Mouse (Mus musculus): ENCODE data around the gene Slc10a1. TPM values are rescaled to one million over a fixed set of nuclear protein-coding genes. Genes with fewer than 3 reads are reported as not detected.

The Slc10a1 gene
- polyA plus RNA-seq, 1 experiment from 2014 or later = 0.70 TPM

DNA sequence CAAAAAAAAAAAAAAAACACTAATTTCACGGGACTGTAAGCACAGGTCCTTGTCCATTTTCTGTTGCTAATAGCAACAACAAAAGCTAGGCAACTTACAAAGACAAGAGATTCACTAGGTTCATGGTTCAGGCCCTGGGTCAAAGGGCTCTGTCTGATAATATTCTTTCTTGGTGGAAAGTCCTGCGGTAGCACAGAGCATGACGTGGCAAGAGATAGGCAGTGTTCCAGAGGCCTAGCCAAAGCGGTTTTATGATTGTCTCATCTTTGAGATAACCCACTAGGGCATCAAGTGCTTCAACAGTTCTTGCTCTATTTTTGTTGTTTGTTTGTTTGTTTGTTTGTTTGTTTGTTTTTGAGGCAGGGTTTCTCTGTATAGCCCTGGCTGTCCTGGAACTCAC, 42.0 kb downstream of the Slc10a1 start:
- Histone ChIP-seq H3K9ac (ENCODE audit: low read depth, low read length) (no peak overlapping the region), H3K9me3 (ENCODE audit: control insufficient read depth, low read length) (no peaks in the 10 kb centered on the region), H3K4me1 (ENCODE audit: control insufficient read depth, insufficient read depth, low read length) (peaks cover 14% of the 10 kb centered on the region), H3K27me3 (replicated peaks; ENCODE audit: control insufficient read depth, insufficient read depth, low read length) (no peaks in the 10 kb centered on the region), H3K27ac (ENCODE audit: low read length) (no peak overlapping the region), H3K36me3 (ENCODE audit: control insufficient read depth, insufficient read depth, low read length) (no peaks in the 10 kb centered on the region), H3K4me2 (ENCODE audit: low read depth, low read length) (no peak overlapping the region), H3K4me3 (ENCODE audit: low read length) (no peak overlapping the region)
- WGBS = 79% methylated on average over 4 of the region's 4 CpGs
- ATAC-seq = peak; percentile 26; the same call in 1 of the 2 replicates

DNA sequence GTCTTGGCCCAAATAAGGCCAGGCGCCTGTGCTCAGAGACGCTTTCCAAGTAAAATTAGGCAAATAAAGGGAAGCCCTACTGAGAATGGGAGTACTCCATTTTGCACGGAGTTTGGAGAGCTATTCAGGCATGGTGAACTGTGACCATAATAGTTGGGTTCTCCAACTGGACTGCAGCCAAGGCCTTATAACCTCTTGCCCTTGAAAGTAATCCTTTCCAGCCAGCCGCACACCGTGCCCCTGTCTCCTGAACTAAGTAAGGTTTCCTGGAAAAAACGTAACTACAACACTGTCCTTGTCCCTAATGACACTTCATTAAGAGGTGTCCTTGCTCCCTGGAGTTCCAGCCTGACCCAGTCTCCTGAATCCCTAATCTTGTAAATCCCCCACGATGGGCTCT, 42.6 kb downstream of the Slc10a1 start:
- Histone ChIP-seq H3K27ac (ENCODE audit: low read length) (peak overlapping the region; percentile 27), H3K9ac (ENCODE audit: low read depth, low read length) (no peak overlapping the region), H3K4me3 (ENCODE audit: low read length) (no peak overlapping the region), H3K4me2 (ENCODE audit: low read depth, low read length) (no peak overlapping the region), H3K27me3 (replicated peaks; ENCODE audit: control insufficient read depth, insufficient read depth, low read length) (no peaks in the 10 kb centered on the region), H3K4me1 (ENCODE audit: control insufficient read depth, insufficient read depth, low read length) (peaks cover 14% of the 10 kb centered on the region), H3K36me3 (ENCODE audit: control insufficient read depth, insufficient read depth, low read length) (no peaks in the 10 kb centered on the region), H3K9me3 (ENCODE audit: control insufficient read depth, low read length) (no peaks in the 10 kb centered on the region)
- WGBS = 59% methylated on average over 7 of the region's 7 CpGs
- ATAC-seq = no peak

DNA sequence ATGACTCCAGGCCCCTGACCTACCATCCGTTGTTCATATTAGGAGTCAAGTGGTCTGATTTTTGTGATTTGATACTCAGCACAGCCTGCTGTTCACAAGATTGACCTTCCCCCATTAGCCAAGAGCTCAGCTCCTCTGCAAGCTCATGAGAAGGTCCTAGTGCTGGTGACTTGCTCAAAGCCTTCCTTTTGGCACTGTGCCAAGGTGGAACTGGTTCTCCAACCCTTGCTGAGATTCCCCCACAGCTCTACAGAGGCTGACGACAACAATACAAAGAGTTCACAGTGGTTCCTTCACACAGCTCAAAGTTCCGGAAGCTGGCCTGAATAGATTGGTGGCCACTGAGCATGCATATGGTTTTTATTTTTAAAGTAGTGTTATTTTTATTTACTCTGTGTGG, 44.3 kb downstream of the Slc10a1 start:
- Histone ChIP-seq H3K4me1 (ENCODE audit: control insufficient read depth, insufficient read depth, low read length) (peaks cover 12% of the 10 kb centered on the region), H3K27me3 (replicated peaks; ENCODE audit: control insufficient read depth, insufficient read depth, low read length) (no peaks in the 10 kb centered on the region), H3K36me3 (ENCODE audit: control insufficient read depth, insufficient read depth, low read length) (no peaks in the 10 kb centered on the region), H3K27ac (ENCODE audit: low read length) (peak overlapping the region; percentile 77), H3K4me2 (ENCODE audit: low read depth, low read length) (peak overlapping the region; percentile 34; the same call in 1 of the 2 replicates), H3K4me3 (ENCODE audit: low read length) (no peak overlapping the region), H3K9me3 (ENCODE audit: control insufficient read depth, low read length) (no peaks in the 10 kb centered on the region), H3K9ac (ENCODE audit: low read depth, low read length) (no peak overlapping the region)
- WGBS = 53% methylated on average over 3 of the region's 3 CpGs
- peak; percentile 88 for ATAC-seq

DNA sequence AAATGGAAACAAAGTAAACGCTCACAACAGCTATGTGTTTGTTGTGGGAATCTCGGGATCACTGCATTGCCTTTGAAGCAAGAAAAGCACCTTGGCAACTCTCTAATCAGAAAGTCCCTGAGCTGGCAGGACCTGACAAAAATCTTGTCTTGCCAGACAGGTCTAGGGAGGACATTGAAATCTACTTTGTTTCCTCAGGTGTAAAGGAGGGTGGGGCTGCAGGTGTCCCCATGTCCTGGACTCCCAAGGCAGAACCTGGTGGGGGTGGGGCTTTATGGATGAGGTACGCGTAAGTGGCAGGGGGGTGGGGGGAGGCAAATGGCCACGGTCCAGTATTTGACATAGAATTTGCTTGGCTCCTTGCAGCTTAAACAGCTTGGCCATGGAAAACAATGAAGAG, 44.9 kb downstream of the Slc10a1 start:
- WGBS = 40% methylated on average over 5 of the region's 5 CpGs
- peak overlapping the region; percentile 34; the same call in 1 of the 2 replicates for H3K4me2 ChIP-seq (ENCODE audit: low read depth, low read length)

DNA sequence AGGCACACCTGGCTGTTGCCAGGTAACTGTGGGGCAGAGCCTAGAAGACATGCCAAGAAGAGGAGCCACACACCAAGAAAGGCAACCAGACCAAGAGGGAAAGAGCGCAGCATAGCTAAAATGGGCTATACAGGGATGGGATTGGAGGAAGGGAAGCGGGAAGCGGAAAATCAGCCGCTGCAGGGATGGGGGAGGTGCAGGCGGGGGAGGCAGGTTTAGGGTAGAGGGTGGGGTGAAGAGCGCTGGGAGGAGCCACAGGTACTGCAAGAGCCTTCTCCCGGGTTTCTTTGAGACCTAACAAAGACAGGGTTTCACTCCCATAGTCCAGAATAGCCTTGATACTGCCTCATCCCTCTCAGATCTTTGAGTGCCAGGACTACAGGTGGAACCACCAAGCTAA, 45.6 kb downstream of the Slc10a1 start:
- peaks cover 11% of the 10 kb centered on the region; the same call in 1 of the 2 replicates for H3K4me1 ChIP-seq (ENCODE audit: control insufficient read depth, insufficient read depth, low read length)
- H3K9me3 ChIP-seq (ENCODE audit: control insufficient read depth, low read length) = no peaks in the 10 kb centered on the region
- H3K9ac ChIP-seq (ENCODE audit: low read depth, low read length) = no peak overlapping the region
- no peaks in the 10 kb centered on the region for H3K36me3 ChIP-seq (ENCODE audit: control insufficient read depth, insufficient read depth, low read length)
- H3K27ac ChIP-seq (ENCODE audit: low read length) = peak overlapping the region; percentile 77; the same call in 1 of the 2 replicates
- H3K4me2 ChIP-seq (ENCODE audit: low read depth, low read length) = peak overlapping the region; percentile 34
- H3K27me3 ChIP-seq (replicated peaks; ENCODE audit: control insufficient read depth, insufficient read depth, low read length) = no peaks in the 10 kb centered on the region
- 11% methylated on average over 7 of the region's 7 CpGs for WGBS
- no peak overlapping the region for H3K4me3 ChIP-seq (ENCODE audit: low read length)
- peak; percentile 16 for ATAC-seq

More for the DNA sequence above, 44.9 kb downstream of the Slc10a1 start:
- Histone ChIP-seq H3K9ac (ENCODE audit: low read depth, low read length) (no peak overlapping the region), H3K4me3 (ENCODE audit: low read length) (no peak overlapping the region), H3K27ac (ENCODE audit: low read length) (peak overlapping the region; percentile 77), H3K27me3 (replicated peaks; ENCODE audit: control insufficient read depth, insufficient read depth, low read length) (no peaks in the 10 kb centered on the region), H3K9me3 (ENCODE audit: control insufficient read depth, low read length) (no peaks in the 10 kb centered on the region), H3K36me3 (ENCODE audit: control insufficient read depth, insufficient read depth, low read length) (no peaks in the 10 kb centered on the region), H3K4me1 (ENCODE audit: control insufficient read depth, insufficient read depth, low read length) (peaks cover 11% of the 10 kb centered on the region; the same call in 1 of the 2 replicates)
- ATAC-seq = peak; percentile 77

DNA sequence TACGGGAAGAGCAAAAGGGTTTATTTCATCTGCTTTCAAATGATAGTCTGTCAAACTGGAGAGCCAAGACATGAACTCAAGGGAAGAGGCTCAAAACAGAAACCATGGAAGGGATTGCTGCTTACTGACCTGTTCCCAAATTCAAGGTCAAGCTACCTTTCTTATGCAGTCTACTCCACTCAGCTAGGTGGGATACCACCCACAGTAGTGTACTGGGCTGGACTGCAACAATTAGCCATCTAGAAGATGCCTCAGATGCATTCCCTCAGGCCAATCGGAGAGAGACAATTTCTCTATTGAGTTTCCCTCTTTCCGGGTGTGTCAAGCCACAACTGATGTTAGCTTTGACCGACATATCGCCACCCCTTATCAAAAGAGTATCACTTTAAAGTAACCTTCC, 47.2 kb downstream of the Slc10a1 start:
- Histone ChIP-seq H3K27me3 (replicated peaks; ENCODE audit: control insufficient read depth, insufficient read depth, low read length) (no peaks in the 10 kb centered on the region), H3K4me3 (ENCODE audit: low read length) (no peak overlapping the region), H3K4me2 (ENCODE audit: low read depth, low read length) (no peak overlapping the region), H3K4me1 (ENCODE audit: control insufficient read depth, insufficient read depth, low read length) (peaks cover 11% of the 10 kb centered on the region; the same call in 1 of the 2 replicates), H3K9me3 (ENCODE audit: control insufficient read depth, low read length) (no peaks in the 10 kb centered on the region), H3K9ac (ENCODE audit: low read depth, low read length) (no peak overlapping the region), H3K27ac (ENCODE audit: low read length) (no peak overlapping the region), H3K36me3 (ENCODE audit: control insufficient read depth, insufficient read depth, low read length) (no peaks in the 10 kb centered on the region)
- 91% methylated on average over 5 of the region's 5 CpGs for WGBS
- no peak for ATAC-seq

DNA sequence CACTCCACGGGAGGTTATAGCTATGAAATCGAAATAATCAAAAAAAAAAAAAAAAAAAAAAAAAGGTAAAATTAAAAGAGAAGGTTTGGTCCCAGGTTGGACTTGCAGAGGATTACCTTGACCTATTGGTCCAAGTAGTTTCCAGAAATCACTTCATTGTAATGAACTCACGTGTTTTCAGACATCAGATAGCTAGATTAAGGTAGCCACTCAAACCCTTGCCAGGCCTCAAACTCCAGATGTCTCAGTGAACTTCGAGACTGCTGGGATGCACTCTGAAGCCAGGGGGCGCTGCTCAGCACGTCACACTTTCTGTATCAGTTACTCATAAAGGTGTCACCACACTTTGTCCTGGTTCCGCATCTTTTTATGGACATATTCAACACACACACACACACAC, 50.7 kb downstream of the Slc10a1 start:
- Histone ChIP-seq H3K9ac (ENCODE audit: low read depth, low read length) (no peak overlapping the region), H3K9me3 (ENCODE audit: control insufficient read depth, low read length) (no peaks in the 10 kb centered on the region), H3K27me3 (replicated peaks; ENCODE audit: control insufficient read depth, insufficient read depth, low read length) (no peaks in the 10 kb centered on the region), H3K4me2 (ENCODE audit: low read depth, low read length) (no peak overlapping the region), H3K4me1 (ENCODE audit: control insufficient read depth, insufficient read depth, low read length) (peaks cover 3% of the 10 kb centered on the region; the same call in 1 of the 2 replicates), H3K27ac (ENCODE audit: low read length) (no peak overlapping the region), H3K36me3 (ENCODE audit: control insufficient read depth, insufficient read depth, low read length) (no peaks in the 10 kb centered on the region), H3K4me3 (ENCODE audit: low read length) (no peak overlapping the region)
- WGBS = 59% methylated on average over 7 of the region's 7 CpGs
- ATAC-seq = no peak

DNA sequence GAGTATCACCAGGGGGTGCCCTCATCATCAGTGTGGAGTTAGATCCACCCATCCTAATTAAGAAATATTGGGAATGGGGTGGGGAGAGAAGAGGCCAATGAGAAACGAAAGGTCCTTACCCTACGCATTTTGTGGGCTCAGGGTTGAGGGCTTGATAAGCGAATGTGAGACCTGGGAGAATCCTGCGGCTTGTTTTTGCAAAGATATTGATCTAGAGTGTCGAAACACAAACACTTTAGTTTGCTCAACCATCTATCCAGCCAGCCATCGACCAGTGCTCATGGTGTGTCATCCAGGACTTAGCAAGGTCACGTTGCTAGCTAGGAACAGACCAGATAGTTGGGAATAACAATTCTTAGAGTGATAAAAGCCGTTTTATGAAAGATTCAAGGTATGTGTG, 58.9 kb downstream of the Slc10a1 start:
- no peaks in the 10 kb centered on the region for H3K36me3 ChIP-seq (ENCODE audit: control insufficient read depth, insufficient read depth, low read length)
- no peaks in the 10 kb centered on the region for H3K9me3 ChIP-seq (ENCODE audit: control insufficient read depth, low read length)
- H3K4me1 ChIP-seq (ENCODE audit: control insufficient read depth, insufficient read depth, low read length) = no peaks in the 10 kb centered on the region
- no peak for ATAC-seq
- H3K4me2 ChIP-seq (ENCODE audit: low read depth, low read length) = no peak overlapping the region
- no peak overlapping the region for H3K4me3 ChIP-seq (ENCODE audit: low read length)
- no peak overlapping the region for H3K9ac ChIP-seq (ENCODE audit: low read depth, low read length)
- WGBS = 68% methylated on average over 8 of the region's 8 CpGs
- no peaks in the 10 kb centered on the region for H3K27me3 ChIP-seq (replicated peaks; ENCODE audit: control insufficient read depth, insufficient read depth, low read length)
- H3K27ac ChIP-seq (ENCODE audit: low read length) = no peak overlapping the region

Data from intestine, embryonic 16.5 days (tissue).